8 mouse cellular contexts compared by ENCODE assay signal in genomic region chr8:90869071-90869919, GRCm38 (mm10). TPM values are rescaled to one million over a fixed set of nuclear protein-coding genes. Genes with fewer than 3 reads are reported as not detected.
DNase-seq lines count a peak whose midpoint lies in the region; ATAC-seq and TF ChIP-seq lines count a peak whose summit lies in the region.

No protein-coding gene starts in this region.

- H3K4me3 ChIP-seq in cerebellum, adult 2 months (replicated peaks; ENCODE audit: insufficient read depth, low read depth, low read length), result no peak overlapping the region
- H3K4me3 ChIP-seq in embryonic facial prominence, embryonic 14.5 days (ENCODE audit: low read depth, low read length), result no peak overlapping the region
- H3K4me3 ChIP-seq in kidney, embryonic 14.5 days (ENCODE audit: low read length), result no peak overlapping the region
- no peak overlapping the region for H3K4me3 ChIP-seq in limb, embryonic 13.5 days
- no peak overlapping the region for H3K4me3 ChIP-seq in midbrain, embryonic 12.5 days
- H3K4me3 ChIP-seq in stomach, embryonic 16.5 days (replicated peaks; ENCODE audit: low read length), result no peak overlapping the region

- peak overlapping the region; percentile 45 for H3K4me2 ChIP-seq in embryonic facial prominence, embryonic 14.5 days (ENCODE audit: low read depth, low read length)
- peak overlapping the region; percentile 8 for H3K4me2 ChIP-seq in kidney, embryonic 14.5 days (replicated peaks; ENCODE audit: low read depth, low read length)
- peak overlapping the region; percentile 42 for H3K4me2 ChIP-seq in limb, embryonic 13.5 days (replicated peaks)
- peak overlapping the region; percentile 45 for H3K4me2 ChIP-seq in midbrain, embryonic 12.5 days (replicated peaks)
- H3K4me2 ChIP-seq in stomach, embryonic 16.5 days (ENCODE audit: low read depth, low read length), result peak overlapping the region; percentile 35

- 48% methylated on average over 18 of the region's 18 CpGs for WGBS in cerebellum, adult 2 months
- WGBS in embryonic facial prominence, embryonic 14.5 days, result 28% methylated on average over 18 of the region's 18 CpGs
- 46% methylated on average over 18 of the region's 18 CpGs for WGBS in kidney, embryonic 14.5 days
- 38% methylated on average over 18 of the region's 18 CpGs for WGBS in limb, embryonic 13.5 days
- WGBS in midbrain, embryonic 12.5 days, result 49% methylated on average over 18 of the region's 18 CpGs
- WGBS in stomach, embryonic 16.5 days, result 39% methylated on average over 18 of the region's 18 CpGs

- H3K27me3 ChIP-seq in cerebellum, adult 2 months (ENCODE audit: control insufficient read depth, insufficient read depth, low read length), result no peaks in the 10 kb centered on the region
- H3K27me3 ChIP-seq in embryonic facial prominence, embryonic 14.5 days (replicated peaks; ENCODE audit: control insufficient read depth, insufficient read depth, low read length), result no peaks in the 10 kb centered on the region
- H3K27me3 ChIP-seq in kidney, embryonic 14.5 days (ENCODE audit: control insufficient read depth, insufficient read depth, low read length), result no peaks in the 10 kb centered on the region
- no peaks in the 10 kb centered on the region for H3K27me3 ChIP-seq in limb, embryonic 13.5 days
- peaks cover 4% of the 10 kb centered on the region; the same call in 1 of the 2 replicates for H3K27me3 ChIP-seq in midbrain, embryonic 12.5 days
- no peaks in the 10 kb centered on the region for H3K27me3 ChIP-seq in stomach, embryonic 16.5 days (ENCODE audit: control insufficient read depth, insufficient read depth, low read length)

- DNase-seq in cerebellum, adult 2 months, result peak; percentile 49 to 62
- DNase-seq in embryonic facial prominence, embryonic 14.5 days (ENCODE audit: low spot score), result peak; percentile 95
- DNase-seq in heart, adult 9 months (ENCODE audit: low spot score in 2 of 2), result peak; percentile 97 to 98

- no peak for TF ChIP-seq CTCF in cerebellum, adult 2 months (IDR thresholded peaks at IDR 0.05; ENCODE audit: borderline replicate concordance, insufficient read depth, low read depth, low read length)

- H3K4me1 ChIP-seq in cerebellum, adult 2 months (ENCODE audit: control insufficient read depth, insufficient read depth, low read length), result peaks cover 24% of the 10 kb centered on the region
- peaks cover 29% of the 10 kb centered on the region for H3K4me1 ChIP-seq in embryonic facial prominence, embryonic 14.5 days (ENCODE audit: control insufficient read depth, insufficient read depth, low read length)
- H3K4me1 ChIP-seq in kidney, embryonic 14.5 days (ENCODE audit: control insufficient read depth, insufficient read depth, low read length), result peaks cover 13% of the 10 kb centered on the region
- peaks cover 41% of the 10 kb centered on the region for H3K4me1 ChIP-seq in limb, embryonic 13.5 days
- H3K4me1 ChIP-seq in midbrain, embryonic 12.5 days, result peaks cover 42% of the 10 kb centered on the region
- peaks cover 36% of the 10 kb centered on the region for H3K4me1 ChIP-seq in stomach, embryonic 16.5 days (ENCODE audit: control insufficient read depth, insufficient read depth, low read length)

- H3K9ac ChIP-seq in embryonic facial prominence, embryonic 14.5 days (ENCODE audit: low read depth, low read length), result no peak overlapping the region
- no peak overlapping the region for H3K9ac ChIP-seq in kidney, embryonic 14.5 days (ENCODE audit: low read depth, low read length)
- H3K9ac ChIP-seq in limb, embryonic 13.5 days, result 0 out of 2 replicates have a peak overlapping the region, but pooled peaks have one; percentile 25
- H3K9ac ChIP-seq in midbrain, embryonic 12.5 days (replicated peaks), result no peak overlapping the region
- H3K9ac ChIP-seq in stomach, embryonic 16.5 days (ENCODE audit: low read length), result peak overlapping the region; percentile 54; the same call in 1 of the 2 replicates

- peaks cover 4% of the 10 kb centered on the region; the same call in 1 of the 2 replicates for H3K36me3 ChIP-seq in embryonic facial prominence, embryonic 14.5 days (ENCODE audit: control insufficient read depth, insufficient read depth, low read length)
- H3K36me3 ChIP-seq in kidney, embryonic 14.5 days (ENCODE audit: control insufficient read depth, insufficient read depth, low read length), result no peaks in the 10 kb centered on the region
- 0 out of 2 replicates have a peak, but pooled peaks cover 5% of the 10 kb centered on the region for H3K36me3 ChIP-seq in limb, embryonic 13.5 days
- H3K36me3 ChIP-seq in midbrain, embryonic 12.5 days, result no peaks in the 10 kb centered on the region
- H3K36me3 ChIP-seq in stomach, embryonic 16.5 days (ENCODE audit: control insufficient read depth, insufficient read depth, low read length), result no peaks in the 10 kb centered on the region

- H3K27ac ChIP-seq in cerebellum, adult 2 months (ENCODE audit: insufficient read depth, low read length), result peak overlapping the region; percentile 77
- H3K27ac ChIP-seq in embryonic facial prominence, embryonic 14.5 days (replicated peaks; ENCODE audit: low read depth, low read length), result peak overlapping the region; percentile 89
- peak overlapping the region; percentile 66; the same call in 1 of the 2 replicates for H3K27ac ChIP-seq in kidney, embryonic 14.5 days (ENCODE audit: low read depth, low read length)
- H3K27ac ChIP-seq in limb, embryonic 13.5 days, result peak overlapping the region; percentile 90
- peak overlapping the region; percentile 81 for H3K27ac ChIP-seq in midbrain, embryonic 12.5 days (replicated peaks)
- H3K27ac ChIP-seq in stomach, embryonic 16.5 days (ENCODE audit: low read length), result peak overlapping the region; percentile 96

- no peak for ATAC-seq in cerebellum, adult (ENCODE audit: insufficient number of reproducible peaks, low FRiP score, low TSS enrichment)
- ATAC-seq in embryonic facial prominence, embryonic 14.5 days (ENCODE audit: low read depth), result peak; percentile 90
- ATAC-seq in kidney, embryonic 14.5 days (ENCODE audit: low FRiP score, low TSS enrichment), result peak; percentile 68
- ATAC-seq in limb, embryonic 13.5 days (ENCODE audit: low FRiP score, low read depth), result peak; percentile 87
- peak; percentile 39 for ATAC-seq in midbrain, embryonic 12.5 days (ENCODE audit: low FRiP score, low read depth)
- peak; percentile 90 for ATAC-seq in stomach, embryonic 16.5 days (ENCODE audit: insufficient read depth, low FRiP score)

- no peak for TF ChIP-seq POLR2A in cerebellum, adult 2 months (IDR thresholded peaks at IDR 0.05; ENCODE audit: borderline replicate concordance, insufficient read depth, low read length)

- H3K9me3 ChIP-seq in embryonic facial prominence, embryonic 14.5 days (ENCODE audit: control insufficient read depth, low read length), result no peaks in the 10 kb centered on the region
- no peaks in the 10 kb centered on the region for H3K9me3 ChIP-seq in kidney, embryonic 14.5 days (ENCODE audit: control insufficient read depth, low read length)
- H3K9me3 ChIP-seq in limb, embryonic 13.5 days, result no peaks in the 10 kb centered on the region
- no peaks in the 10 kb centered on the region for H3K9me3 ChIP-seq in midbrain, embryonic 12.5 days
- no peaks in the 10 kb centered on the region for H3K9me3 ChIP-seq in stomach, embryonic 16.5 days (replicated peaks; ENCODE audit: control insufficient read depth, low read length)

RNA-seq across cellular contexts. Expression of gene Chd9, which starts 41.1 kb away (rescaled TPM):
- polyA plus RNA-seq in cerebellum, adult 2 months (2012; rRNA removed), result 882 and 1,083 TPM in 2 replicates
- polyA plus RNA-seq in embryonic facial prominence, embryonic 14.5 days (2014; fragmentation: Nextera tagmentation; extraction: Ambion mirVana), result 114 and 123 TPM in 2 replicates
- polyA plus RNA-seq in kidney, embryonic 14.5 days (2014; fragmentation: Nextera tagmentation; extraction: Ambion mirVana), result 61.6 and 70.1 TPM in 2 replicates
- 108 TPM in 2 replicates for polyA plus RNA-seq in limb, embryonic 13.5 days (2015; fragmentation: Nextera tagmentation; extraction: Ambion mirVana)
- 52.1 and 58.9 TPM in 2 replicates for polyA plus RNA-seq in midbrain, embryonic 12.5 days (2016; fragmentation: Nextera tagmentation; extraction: Ambion mirVana)
- polyA plus RNA-seq in stomach, embryonic 16.5 days (2015; fragmentation: Nextera tagmentation; extraction: Ambion mirVana), result 239 and 288 TPM in 2 replicates

RNA-seq across cellular contexts. Expression of gene Gm19935, which starts 52.1 kb away (rescaled TPM):
- polyA plus RNA-seq in cerebellum, adult 2 months (2012; rRNA removed), result 7.3 and 9.9 TPM in 2 replicates
- polyA plus RNA-seq in embryonic facial prominence, embryonic 14.5 days (2014; fragmentation: Nextera tagmentation; extraction: Ambion mirVana), result 1.8 TPM in 1 of 2 replicates, not detected in the other
- polyA plus RNA-seq in kidney, embryonic 14.5 days (2014; fragmentation: Nextera tagmentation; extraction: Ambion mirVana), result not detected in 2 replicates
- not detected in 2 replicates for polyA plus RNA-seq in limb, embryonic 13.5 days (2015; fragmentation: Nextera tagmentation; extraction: Ambion mirVana)
- polyA plus RNA-seq in midbrain, embryonic 12.5 days (2016; fragmentation: Nextera tagmentation; extraction: Ambion mirVana), result not detected in 2 replicates
- polyA plus RNA-seq in stomach, embryonic 16.5 days (2015; fragmentation: Nextera tagmentation; extraction: Ambion mirVana), result 0.18 and 0.31 TPM in 2 replicates

Comparison
In these comparisons a context has a peak if more than half of its experiments do, and no peak if none do; other contexts are left out.
1. H3K9ac ChIP-seq: peak in limb, embryonic 13.5 days (single experiment) and stomach, embryonic 16.5 days (single experiment); none in embryonic facial prominence, embryonic 14.5 days (single experiment), kidney, embryonic 14.5 days (single experiment) and midbrain, embryonic 12.5 days (single experiment).
2. Peak in every context shown above with its lines, with median percentiles within 50 percentile points of each other: DNase-seq, H3K27ac ChIP-seq and H3K4me2 ChIP-seq.